Mouse (Mus musculus) CH12.LX (cell line): ENCODE data around the gene Gm10720.
"Not testable (repeated sequence)": the region's sequence is repeated elsewhere in the genome, so short reads cannot be mapped to it uniquely, and the experiment has no call there.

Experiments
- CTCF ChIP-seq, 2 experiments: IDR thresholded peaks in 1 of 2; conservative IDR thresholded peaks in 1 of 2; 2 replicates each; pipeline ENCODE4 v1.5.1; 2011 to 2012; ENCODE audit warnings: low read depth in 2 of 2, low read length in 2 of 2, improper control_type of control experiment in 1 of 2, inconsistent platforms in 1 of 2, mild to moderate bottlenecking in 1 of 2, moderate library complexity in 1 of 2
- HCFC1 ChIP-seq: IDR thresholded peaks from 2 replicates; pipeline ENCODE4 v1.6.1; 2012; ENCODE audit warnings: low read depth, mild to moderate bottlenecking, inconsistent platforms, low read length, improper control_type of control experiment
- MAFK ChIP-seq: IDR thresholded peaks from 2 replicates; pipeline ENCODE4 v1.6.1; 2011; ENCODE audit warnings: low read length, improper control_type of control experiment; ENCODE audit not compliant: insufficient replicate concordance
- MAZ ChIP-seq: IDR thresholded peaks from 2 replicates; pipeline ENCODE4 v1.6.1; 2012; ENCODE audit warnings: low read depth, mild to moderate bottlenecking, inconsistent platforms, low read length, improper control_type of control experiment, moderate library complexity
- POLR2A ChIP-seq: IDR thresholded peaks from 2 replicates; pipeline ENCODE4 v1.6.1; 2011; ENCODE audit warnings: low read depth, mild to moderate bottlenecking, improper control_type of control experiment, low read length
- POLR2AphosphoS2 ChIP-seq: IDR thresholded peaks from 2 replicates; pipeline ENCODE4 v1.6.1; 2011; ENCODE audit warnings: low read depth, low read length, improper control_type of control experiment
- RAD21 ChIP-seq: IDR thresholded peaks from 2 replicates; pipeline ENCODE4 v1.6.1; 2011; ENCODE audit warnings: low read depth, mild to moderate bottlenecking, low read length, improper control_type of control experiment, moderate library complexity
- SMC3 ChIP-seq: IDR thresholded peaks from 2 replicates; pipeline ENCODE4 v1.6.1; 2011; ENCODE audit warnings: low read depth, low read length, improper control_type of control experiment
- TBP ChIP-seq: conservative IDR thresholded peaks from 2 replicates; pipeline ENCODE4 v1.6.1; 2011; ENCODE audit warnings: low read depth, low read length, improper control_type of control experiment
- TCF12 ChIP-seq: IDR thresholded peaks from 2 replicates; pipeline ENCODE4 v1.6.1; 2014; ENCODE audit warnings: low read depth, mild to moderate bottlenecking, inconsistent platforms, low read length, improper control_type of control experiment
- USF1 ChIP-seq: IDR thresholded peaks from 2 replicates; pipeline ENCODE4 v1.6.1; 2014; ENCODE audit warnings: low read depth, mild to moderate bottlenecking, inconsistent platforms, low read length, improper control_type of control experiment
- ZC3H11A ChIP-seq: IDR thresholded peaks from 2 replicates; pipeline ENCODE4 v1.6.1; 2012; ENCODE audit warnings: low read depth, mild to moderate bottlenecking, inconsistent platforms, low read length, improper control_type of control experiment
- ZKSCAN1 ChIP-seq: IDR thresholded peaks from 2 replicates; pipeline ENCODE4 v1.6.1; 2012; ENCODE audit warnings: low read depth, inconsistent platforms, low read length, improper control_type of control experiment, borderline replicate concordance

- not testable (repeated sequence) for TF ChIP-seq CTCF (conservative IDR thresholded peaks at IDR 0.05 in 1 of 2, IDR thresholded peaks at IDR 0.05 in 1 of 2; ENCODE audit: low read depth in 2 of 2, low read length in 2 of 2); RAD21; TCF12; MAFK; POLR2A; USF1; ZC3H11A; ZKSCAN1; POLR2AphosphoS2; MAZ; HCFC1; SMC3; TBP
Measured at GRCm38 (mm10) chr9:3019835-3020727, 4.6 kb downstream of the Gm10720 start.
